Mouse (Mus musculus): ENCODE results near the gene Unc119. TPM values are rescaled to one million over a fixed set of nuclear protein-coding genes. Genes with fewer than 3 reads are reported as not detected.

The Unc119 gene
- total RNA-seq, 2 experiments from 2014 or later, result 10.1 to 16.2 TPM

- intact Hi-C loops (cut with DNase I), result no loop called here
- no peak for DNase-seq
Measured at GRCm38 (mm10) chr11:78364103-78364502, 20.8 kb downstream of the Unc119 start.

- no peak for DNase-seq
- intact Hi-C loops (cut with DNase I), result no loop called here
Measured at GRCm38 (mm10) chr11:78367456-78368225, 24.4 kb downstream of the Unc119 start.

GRCm38 (mm10) chr11:78370389-78370788 lies 27.1 kb downstream of the Unc119 start:
- intact Hi-C loops (cut with DNase I), result no loop called here
- DNase-seq, result no peak

- intact Hi-C loops (cut with DNase I), result no loop called here
- DNase-seq, result no peak
Measured at GRCm38 (mm10) chr11:78371711-78372110, 28.4 kb downstream of the Unc119 start.

GRCm38 (mm10) chr11:78372166-78372565 lies 28.9 kb downstream of the Unc119 start:
- intact Hi-C loops (cut with DNase I), result no loop called here
- DNase-seq, result no peak

- no peak for DNase-seq
- intact Hi-C loops (cut with DNase I), result no loop called here
Measured at GRCm38 (mm10) chr11:78372610-78373009, 29.3 kb downstream of the Unc119 start.

- no peak for DNase-seq
- intact Hi-C loops (cut with DNase I), result no loop called here
Measured at GRCm38 (mm10) chr11:78374147-78374546, 30.9 kb downstream of the Unc119 start.

GRCm38 (mm10) chr11:78377549-78378159 lies 34.4 kb downstream of the Unc119 start:
- intact Hi-C loops (cut with DNase I), result no loop called here
- no peak for DNase-seq

GRCm38 (mm10) chr11:78380351-78380750 lies 37.1 kb downstream of the Unc119 start:
- no peak for DNase-seq
- intact Hi-C loops (cut with DNase I), result no loop called here

- DNase-seq, result no peak
- intact Hi-C loops (cut with DNase I), result no loop called here
Measured at GRCm38 (mm10) chr11:78380996-78381395, 37.7 kb downstream of the Unc119 start.

- no peak for DNase-seq
- intact Hi-C loops (cut with DNase I), result no loop called here
Measured at GRCm38 (mm10) chr11:78382286-78382685, 39.0 kb downstream of the Unc119 start.

GRCm38 (mm10) chr11:78382701-78383100 lies 39.4 kb downstream of the Unc119 start:
- DNase-seq, result no peak
- intact Hi-C loops (cut with DNase I), result no loop called here

- intact Hi-C loops (cut with DNase I), result no loop called here
- no peak for DNase-seq
Measured at GRCm38 (mm10) chr11:78385776-78386175, 42.5 kb downstream of the Unc119 start.

- DNase-seq, result no peak
- intact Hi-C loops (cut with DNase I), result no loop called here
Measured at GRCm38 (mm10) chr11:78386508-78387043, 43.3 kb downstream of the Unc119 start, which contains the start of gene Foxn1. TSS of gene Foxn1 (minus strand) at chr11:78386558.

- intact Hi-C loops (cut with DNase I), result no loop called here
- DNase-seq, result no peak
Measured at GRCm38 (mm10) chr11:78392728-78393127, 49.4 kb downstream of the Unc119 start.

- intact Hi-C loops (cut with DNase I), result no loop called here
- no peak for DNase-seq
Measured at GRCm38 (mm10) chr11:78396950-78397349, 53.7 kb downstream of the Unc119 start.

GRCm38 (mm10) chr11:78397397-78397796 lies 54.1 kb downstream of the Unc119 start:
- intact Hi-C loops (cut with DNase I), result no loop called here
- peak; percentile 50 for DNase-seq

- intact Hi-C loops (cut with DNase I), result loop anchor here (1.0 kb wide), 1 partner anchor 38 kb away; no protein-coding TSS in a partner anchor
- no peak for DNase-seq
Measured at GRCm38 (mm10) chr11:78398212-78398611, 54.9 kb downstream of the Unc119 start.
